Mouse (Mus musculus) kidney, embryonic 15.5 days (tissue): ENCODE data around the gene Ngly1. TPM values are rescaled to one million over a fixed set of nuclear protein-coding genes. Genes with fewer than 3 reads are reported as not detected.

Experiments
- ATAC-seq: fragments of 200-750 bp; cut with Nextera tagmentation; replicated peaks from 2 replicates; pipeline ENCODE4 v1.8.0; 2017; ENCODE audit warnings: moderate TSS enrichment; ENCODE audit not compliant: low FRiP score
- H3K27ac ChIP-seq: fragments of 300-500 bp; sonication (generic); 2 replicates; pipeline ENCODE4 v1.5.1; 2015; ENCODE audit warnings: mild to moderate bottlenecking, inconsistent platforms
- H3K27me3 ChIP-seq: fragments of 300-500 bp; sonication (generic); 2 replicates; pipeline ENCODE4 v1.6.1; 2015; ENCODE audit warnings: inconsistent platforms
- H3K36me3 ChIP-seq: fragments of 300-500 bp; sonication (generic); 2 replicates; pipeline ENCODE4 v1.6.1; 2015; ENCODE audit warnings: inconsistent platforms
- H3K4me1 ChIP-seq: fragments of 300-500 bp; sonication (generic); 2 replicates; pipeline ENCODE4 v1.6.1; 2015; ENCODE audit warnings: inconsistent platforms
- H3K4me2 ChIP-seq: fragments of 300-500 bp; sonication (generic); 2 replicates; pipeline ENCODE4 v1.6.1; 2015; ENCODE audit warnings: moderate library complexity, mild to moderate bottlenecking, inconsistent platforms
- H3K4me3 ChIP-seq: fragments of 300-500 bp; sonication (generic); replicated peaks from 2 replicates; pipeline ENCODE4 v1.5.1; 2015; ENCODE audit warnings: mild to moderate bottlenecking, inconsistent platforms
- H3K9ac ChIP-seq: fragments of 300-500 bp; sonication (generic); 2 replicates; pipeline ENCODE4 v1.6.1; 2015; ENCODE audit warnings: mild to moderate bottlenecking, inconsistent platforms
- H3K9me3 ChIP-seq: fragments of 300-500 bp; sonication (generic); replicated peaks from 2 replicates; pipeline ENCODE4 v1.6.1; 2016; ENCODE audit warnings: inconsistent platforms
- WGBS: fragments of 180-500 bp; shearing (Covaris S2); methylation state at CpG from one replicate; pipeline ENCODE4 v1.1.7; 2015; ENCODE audit warnings: mixed read lengths; 5-methylcytosine and 5-hydroxymethylcytosine counted together
- polyA plus RNA-seq: library from polyadenylated mRNA; unstranded; fragments of >200 nt; fragmentation: Nextera tagmentation; extraction: Ambion mirVana; gene quantifications from 2 replicates; pipeline ENCODE4 v1.2.1, GENCODE M21; 2015

Gene Ngly1
- 36.1 and 36.3 TPM in 2 replicates for polyA plus RNA-seq

DNA sequence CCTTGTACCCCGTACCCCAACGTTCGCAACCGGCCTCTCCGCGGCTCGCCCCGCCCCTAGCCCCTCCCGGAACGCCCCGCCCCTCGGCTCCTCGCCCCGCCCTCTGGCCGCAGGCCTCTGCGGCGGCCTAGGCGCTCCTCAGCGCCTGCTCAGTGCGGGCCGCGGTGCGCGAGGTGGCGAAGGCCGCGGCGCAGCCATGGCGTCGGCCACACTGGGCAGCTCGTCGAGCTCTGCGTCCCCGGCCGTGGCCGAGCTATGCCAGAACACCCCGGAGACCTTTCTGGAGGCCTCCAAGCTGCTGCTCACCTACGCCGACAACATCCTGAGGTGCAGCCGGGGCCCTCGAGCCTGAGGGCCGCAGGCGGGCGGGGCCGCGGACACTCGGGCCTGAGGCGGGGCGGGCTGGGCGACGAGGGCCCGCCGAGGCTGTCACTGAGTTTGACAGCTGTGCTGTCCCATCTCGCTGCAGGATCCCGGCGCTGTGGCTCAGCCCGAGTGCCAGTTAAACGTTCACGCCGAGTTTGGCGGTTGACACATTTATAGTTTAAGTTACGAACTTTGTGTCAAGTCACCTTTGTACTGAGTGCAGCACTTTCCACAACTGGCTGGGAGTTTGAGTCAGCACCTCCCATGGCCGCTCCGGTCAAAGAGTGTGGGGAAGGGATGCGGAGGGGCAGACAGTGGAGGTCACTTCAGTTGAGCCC, at the start of gene Ngly1, which contains the start of gene Oxsm:
Ngly1 (plus strand) TSS at position 110 of the 704 bp plus-strand sequence.
Oxsm (minus strand) TSS at position 638 of the 704 bp plus-strand sequence.
- Histone ChIP-seq H3K27me3 (no peaks in the 10 kb centered on the region), H3K4me1 (peaks cover 10% of the 10 kb centered on the region), H3K4me3 (peak within 1 kb of the TSS; percentile 72), H3K4me2 (peak within 1 kb of the TSS; percentile 78), H3K9ac (peak within 1 kb of the TSS; percentile 73), H3K27ac (peak within 1 kb of the TSS; percentile 85), H3K36me3 (0 out of 2 replicates have a peak, but pooled peaks cover 3% of the 10 kb centered on the region), H3K9me3 (no peaks in the 10 kb centered on the region)
- peak; percentile 100 for ATAC-seq
- WGBS, result under 1% methylated on average over 65 of the region's 65 CpGs

DNA sequence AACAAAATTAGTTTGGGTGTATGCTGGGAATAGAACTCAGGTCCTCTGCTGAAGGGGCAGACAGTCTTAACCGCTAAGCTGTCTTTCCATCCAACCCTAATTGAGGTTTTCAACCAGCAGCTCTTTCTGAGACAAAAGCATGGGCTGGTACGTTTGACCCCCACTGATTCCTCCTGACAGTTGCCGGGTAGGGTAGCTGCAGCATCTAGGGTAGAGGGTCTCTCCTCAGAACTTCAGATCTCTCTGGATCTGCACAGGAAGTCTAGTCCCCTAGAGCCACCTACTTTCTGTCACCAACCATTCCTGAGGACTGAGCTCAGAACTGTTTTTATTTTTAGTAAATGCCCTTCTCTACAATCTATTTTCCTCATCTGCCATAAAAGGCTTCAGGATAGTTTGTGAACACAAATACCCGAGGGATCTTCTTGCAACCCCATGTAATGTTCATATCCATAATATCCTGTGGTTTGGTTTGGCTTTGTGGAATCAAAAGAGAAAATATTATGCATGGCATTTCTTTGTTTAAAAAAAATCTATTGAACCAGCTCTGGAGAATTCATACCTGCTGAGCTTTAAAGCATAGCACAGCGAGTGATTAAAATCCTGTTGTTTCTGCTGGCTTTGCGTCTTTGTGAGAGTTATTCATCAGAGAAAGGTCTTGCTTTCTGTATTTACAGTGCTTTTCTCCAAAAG, 48.7 kb upstream of the Ngly1 start:
- H3K4me2 ChIP-seq, result 0 out of 2 replicates have a peak overlapping the region, but pooled peaks have one; percentile 19
- no peaks in the 10 kb centered on the region for H3K27me3 ChIP-seq
- ATAC-seq, result no peak
- no peak overlapping the region for H3K9ac ChIP-seq
- H3K9me3 ChIP-seq, result no peaks in the 10 kb centered on the region
- H3K27ac ChIP-seq, result no peak overlapping the region
- H3K36me3 ChIP-seq, result no peaks in the 10 kb centered on the region
- WGBS, result 53% methylated on average over 6 of the region's 6 CpGs
- H3K4me1 ChIP-seq, result no peaks in the 10 kb centered on the region
- H3K4me3 ChIP-seq, result no peak overlapping the region

DNA sequence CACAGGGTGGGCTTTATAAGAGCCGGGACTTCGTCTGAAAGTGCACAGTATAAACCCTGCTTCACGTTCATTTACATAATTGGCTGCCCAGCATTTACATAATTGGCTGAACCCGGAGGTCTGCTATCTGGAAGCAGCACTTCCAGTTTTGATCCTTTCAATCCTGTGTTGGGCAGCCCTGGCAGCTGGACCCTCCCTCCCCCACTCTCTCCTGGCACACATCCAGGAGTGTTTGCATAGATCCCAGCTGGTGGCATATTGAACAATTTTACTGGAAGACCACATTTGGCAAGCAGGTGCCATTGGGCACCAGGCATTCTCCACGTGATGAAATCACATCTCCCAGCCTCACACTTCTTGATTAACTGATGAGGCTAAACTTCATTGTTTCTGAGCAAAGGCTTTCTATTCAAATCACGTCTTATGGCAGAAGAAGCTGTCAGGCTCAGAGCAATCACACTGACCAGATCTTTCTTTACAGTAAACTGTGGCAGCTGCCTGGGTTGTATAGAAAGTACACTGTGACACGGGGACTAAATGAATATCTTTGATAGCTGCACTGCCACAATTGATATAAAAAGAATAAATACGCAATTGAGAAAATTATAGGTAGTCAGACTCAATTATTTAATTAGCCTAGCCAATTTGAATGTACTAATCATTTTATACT, 48.0 kb upstream of the Ngly1 start:
- Histone ChIP-seq H3K9ac (no peak overlapping the region), H3K27ac (no peak overlapping the region), H3K4me1 (no peaks in the 10 kb centered on the region), H3K4me2 (0 out of 2 replicates have a peak overlapping the region, but pooled peaks have one; percentile 19), H3K4me3 (no peak overlapping the region), H3K36me3 (no peaks in the 10 kb centered on the region), H3K27me3 (no peaks in the 10 kb centered on the region), H3K9me3 (no peaks in the 10 kb centered on the region)
- 44% methylated on average over 8 of the region's 8 CpGs for WGBS
- peak; percentile 62 for ATAC-seq

DNA sequence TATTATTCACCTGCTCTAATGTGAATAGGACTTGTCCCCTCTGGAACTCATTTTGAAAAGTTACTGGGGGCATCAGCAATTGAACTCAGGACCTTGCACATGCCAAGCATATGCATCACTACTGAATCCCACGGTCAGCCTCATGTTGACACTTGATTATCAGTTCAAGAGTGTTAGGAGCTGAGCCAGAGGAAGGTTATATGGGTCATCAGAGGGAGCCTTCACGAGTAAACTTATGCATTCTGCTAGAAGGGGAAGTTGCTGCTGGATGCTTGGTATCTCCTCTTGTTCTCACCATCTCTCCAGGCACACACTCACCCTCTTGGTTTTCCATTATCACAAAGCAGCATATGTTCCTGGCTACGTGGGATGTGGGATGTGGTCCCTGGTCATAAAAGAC, 47.4 kb upstream of the Ngly1 start:
- Histone ChIP-seq H3K4me1 (no peaks in the 10 kb centered on the region), H3K9ac (no peak overlapping the region), H3K27ac (no peak overlapping the region), H3K4me2 (no peak overlapping the region), H3K4me3 (no peak overlapping the region), H3K27me3 (no peaks in the 10 kb centered on the region), H3K9me3 (no peaks in the 10 kb centered on the region), H3K36me3 (no peaks in the 10 kb centered on the region)
- WGBS, result 49% methylated on average over 3 of the region's 3 CpGs
- no peak for ATAC-seq

DNA sequence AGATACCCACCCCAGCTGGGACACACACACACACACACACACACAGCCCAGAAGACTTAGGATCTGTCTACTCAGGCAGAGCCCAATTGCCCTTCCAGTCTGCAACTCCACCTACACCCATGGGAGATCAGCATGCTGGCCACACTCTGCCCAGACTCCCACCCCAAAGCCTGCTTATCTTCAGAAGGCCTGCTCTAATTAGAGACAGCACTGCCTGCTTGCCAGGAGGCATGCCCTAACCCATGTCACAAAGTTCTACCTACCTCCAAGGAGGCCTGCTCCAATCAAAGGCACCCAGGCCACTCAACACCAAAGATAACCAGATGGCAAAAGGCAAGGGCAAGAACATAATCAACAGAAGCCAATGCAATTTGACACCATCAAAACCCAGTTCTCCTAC, 41.4 kb upstream of the Ngly1 start:
- no peaks in the 10 kb centered on the region for H3K9me3 ChIP-seq
- H3K27ac ChIP-seq, result no peak overlapping the region
- H3K4me2 ChIP-seq, result no peak overlapping the region
- no peak for ATAC-seq
- no peaks in the 10 kb centered on the region for H3K4me1 ChIP-seq
- H3K9ac ChIP-seq, result no peak overlapping the region
- no peaks in the 10 kb centered on the region for H3K36me3 ChIP-seq
- H3K4me3 ChIP-seq, result no peak overlapping the region
- H3K27me3 ChIP-seq, result no peaks in the 10 kb centered on the region

DNA sequence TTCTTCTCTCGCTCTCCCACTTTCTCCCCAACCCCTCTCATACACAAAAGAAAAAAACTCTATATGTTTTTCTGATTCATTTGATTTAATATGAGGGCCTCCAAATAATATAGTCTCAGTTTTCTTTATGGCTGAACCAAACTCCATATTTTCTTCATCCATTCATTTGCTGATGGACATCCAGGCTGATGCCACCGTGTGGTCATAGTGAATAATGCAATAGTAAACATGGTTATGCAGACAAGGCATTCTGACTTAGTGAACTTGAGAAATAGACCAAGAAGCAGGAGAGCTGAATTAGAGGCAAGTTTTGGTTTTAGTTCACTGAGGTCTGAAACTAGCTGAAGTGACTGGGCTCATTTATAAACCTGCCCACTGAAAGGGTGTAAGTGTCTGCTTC, 30.1 kb upstream of the Ngly1 start:
- H3K4me1 ChIP-seq, result no peaks in the 10 kb centered on the region
- no peak overlapping the region for H3K4me2 ChIP-seq
- ATAC-seq, result no peak
- H3K36me3 ChIP-seq, result no peaks in the 10 kb centered on the region
- H3K4me3 ChIP-seq, result no peak overlapping the region
- H3K27ac ChIP-seq, result no peak overlapping the region
- WGBS, result 57% methylated on average over 2 of the region's 2 CpGs
- no peaks in the 10 kb centered on the region for H3K9me3 ChIP-seq
- H3K9ac ChIP-seq, result no peak overlapping the region
- H3K27me3 ChIP-seq, result no peaks in the 10 kb centered on the region

DNA sequence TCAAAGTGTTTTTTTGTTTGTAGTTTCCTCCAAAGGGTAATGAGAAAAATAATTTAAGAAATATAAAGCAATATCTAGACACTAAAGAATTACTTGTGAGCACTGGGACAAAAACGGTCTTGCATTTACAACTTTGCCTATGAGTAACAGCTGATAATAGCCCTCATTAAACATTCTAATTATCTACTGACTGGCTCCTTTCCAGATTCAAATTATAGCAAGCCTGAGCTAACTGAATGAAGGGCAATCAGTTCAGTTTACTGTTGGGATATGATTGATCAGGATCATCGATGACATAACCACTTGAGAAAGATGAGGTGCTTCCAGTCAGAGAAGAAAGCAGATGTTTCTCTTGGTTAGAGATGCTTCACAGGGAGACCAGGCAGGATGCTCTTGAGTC, 19.7 kb upstream of the Ngly1 start:
- WGBS, result 78% methylated on average over 2 of the region's 2 CpGs
- H3K36me3 ChIP-seq, result no peaks in the 10 kb centered on the region
- no peak overlapping the region for H3K27ac ChIP-seq
- H3K4me1 ChIP-seq, result no peaks in the 10 kb centered on the region
- H3K4me2 ChIP-seq, result no peak overlapping the region
- H3K4me3 ChIP-seq, result no peak overlapping the region
- H3K9ac ChIP-seq, result no peak overlapping the region
- no peaks in the 10 kb centered on the region for H3K9me3 ChIP-seq
- no peak for ATAC-seq
- H3K27me3 ChIP-seq, result no peaks in the 10 kb centered on the region

DNA sequence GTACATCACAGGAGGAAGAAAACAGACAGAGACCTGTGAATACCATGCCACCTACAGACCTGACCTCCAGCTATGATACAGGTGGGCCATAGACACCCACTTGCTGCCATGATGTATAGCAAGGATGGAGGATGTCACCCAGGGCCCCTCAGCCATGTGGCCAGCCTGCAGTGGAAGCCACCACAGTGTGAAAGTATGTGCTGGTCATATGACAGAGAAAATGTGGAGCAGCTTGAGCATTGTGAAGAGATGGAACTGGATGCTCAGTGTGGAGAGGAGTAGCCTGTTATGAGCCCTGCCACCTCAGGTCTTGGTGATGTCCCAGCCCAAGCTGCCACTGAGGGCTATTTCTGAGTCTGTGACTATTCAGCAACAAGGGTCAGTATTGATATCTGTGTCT, 18.5 kb upstream of the Ngly1 start:
- ATAC-seq, result no peak
- H3K4me3 ChIP-seq, result no peak overlapping the region
- no peaks in the 10 kb centered on the region for H3K4me1 ChIP-seq
- no peaks in the 10 kb centered on the region for H3K36me3 ChIP-seq
- no peak overlapping the region for H3K9ac ChIP-seq
- no peak overlapping the region for H3K27ac ChIP-seq
- no peak overlapping the region for H3K4me2 ChIP-seq
- H3K27me3 ChIP-seq, result no peaks in the 10 kb centered on the region
- no peaks in the 10 kb centered on the region for H3K9me3 ChIP-seq

DNA sequence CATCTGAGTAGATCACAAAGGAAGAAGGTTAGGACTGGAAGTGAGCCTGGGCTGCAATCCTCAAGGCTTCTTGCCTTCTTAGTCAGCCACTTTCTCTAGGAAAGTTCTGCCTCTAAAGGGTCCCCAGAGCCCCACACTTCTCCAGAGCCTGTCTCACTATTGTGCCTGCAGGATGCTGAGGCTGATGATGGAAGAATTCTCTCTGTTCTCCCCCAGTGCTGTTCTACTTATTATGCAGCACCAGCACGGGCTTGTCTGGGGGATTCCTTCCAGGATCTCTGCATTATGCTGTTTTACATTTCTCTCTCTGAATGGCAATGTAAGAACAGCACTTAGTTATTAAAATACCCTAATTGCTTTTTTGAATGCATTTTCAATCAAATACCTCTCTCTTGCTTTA, 15.6 kb upstream of the Ngly1 start:
- H3K36me3 ChIP-seq, result no peaks in the 10 kb centered on the region
- H3K27ac ChIP-seq, result no peak overlapping the region
- WGBS, result 45% methylated on average over 1 of the region's 1 CpGs
- no peaks in the 10 kb centered on the region for H3K4me1 ChIP-seq
- no peak overlapping the region for H3K4me2 ChIP-seq
- H3K9me3 ChIP-seq, result no peaks in the 10 kb centered on the region
- H3K9ac ChIP-seq, result no peak overlapping the region
- H3K4me3 ChIP-seq, result no peak overlapping the region
- no peaks in the 10 kb centered on the region for H3K27me3 ChIP-seq
- no peak for ATAC-seq

DNA sequence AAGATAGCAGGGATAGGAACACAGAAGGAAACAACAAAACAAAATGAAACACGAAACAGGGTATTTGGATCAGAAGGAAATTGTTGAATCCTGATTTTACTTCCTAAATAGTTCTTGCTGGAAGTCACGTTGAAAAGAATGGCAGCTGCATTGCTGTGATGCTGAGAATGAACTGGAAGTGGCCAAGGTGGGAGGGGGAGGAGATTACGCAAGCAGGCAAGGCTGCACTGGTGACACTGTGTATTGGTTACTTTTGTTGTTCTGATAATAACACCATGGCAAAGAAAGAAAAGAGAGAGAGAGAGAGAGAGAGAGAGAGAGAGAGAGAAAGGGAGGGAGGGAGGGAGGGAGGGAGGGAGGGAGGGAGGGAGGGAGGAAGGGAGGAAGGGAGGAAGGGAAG, 12.6 kb upstream of the Ngly1 start:
- H3K9me3 ChIP-seq, result no peaks in the 10 kb centered on the region
- no peak for ATAC-seq
- H3K4me3 ChIP-seq, result no peak overlapping the region
- no peaks in the 10 kb centered on the region for H3K27me3 ChIP-seq
- H3K4me2 ChIP-seq, result no peak overlapping the region
- peaks cover 7% of the 10 kb centered on the region; the same call in 1 of the 2 replicates for H3K36me3 ChIP-seq
- H3K27ac ChIP-seq, result no peak overlapping the region
- no peak overlapping the region for H3K9ac ChIP-seq
- WGBS, result 70% methylated on average over 3 of the region's 3 CpGs
- no peaks in the 10 kb centered on the region for H3K4me1 ChIP-seq

DNA sequence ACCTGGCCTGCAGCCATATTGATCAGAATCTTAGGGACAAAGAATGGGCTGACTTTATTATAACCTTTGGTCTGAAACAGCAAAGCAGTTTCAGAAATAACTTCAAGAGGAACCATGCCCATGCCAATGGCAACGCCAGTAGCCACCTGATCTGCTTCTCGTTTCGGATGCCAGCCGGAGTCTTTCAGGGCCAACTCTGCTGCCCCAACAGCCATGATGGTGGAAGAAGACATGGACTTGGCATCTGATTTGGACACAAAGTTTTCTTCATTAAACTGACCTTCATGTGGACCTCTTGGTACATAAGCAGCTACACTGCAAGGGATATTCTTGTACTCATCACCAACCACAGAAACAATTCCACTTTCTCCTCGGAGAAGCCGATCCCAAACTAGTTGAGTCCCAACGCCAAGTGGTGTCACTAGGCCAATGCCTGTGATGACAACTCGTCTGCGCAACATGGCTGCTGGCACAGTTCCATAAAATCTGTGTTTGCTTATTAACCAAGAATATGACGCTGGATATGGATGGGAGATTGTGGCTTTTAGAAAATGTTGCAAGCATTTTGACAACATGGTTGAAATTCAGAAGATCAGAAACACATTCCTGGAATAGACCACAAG, 6.8 kb upstream of the Ngly1 start:
- H3K9me3 ChIP-seq, result no peaks in the 10 kb centered on the region
- H3K4me3 ChIP-seq, result peak overlapping the region; percentile 59
- peak overlapping the region; percentile 69 for H3K4me2 ChIP-seq
- 0 out of 2 replicates have a peak, but pooled peaks cover 6% of the 10 kb centered on the region for H3K4me1 ChIP-seq
- H3K27me3 ChIP-seq, result no peaks in the 10 kb centered on the region
- H3K9ac ChIP-seq, result no peak overlapping the region
- ATAC-seq, result no peak
- H3K36me3 ChIP-seq, result peaks cover 7% of the 10 kb centered on the region; the same call in 1 of the 2 replicates
- WGBS, result 96% methylated on average over 10 of the region's 10 CpGs
- no peak overlapping the region for H3K27ac ChIP-seq
